Mouse (Mus musculus): ENCODE data around the gene Cmbl. TPM values are rescaled to one million over a fixed set of nuclear protein-coding genes. Genes with fewer than 3 reads are reported as not detected.

The Cmbl gene
- 8.7 and 12.8 TPM in 2 replicates for polyA plus RNA-seq (2015; fragmentation: Nextera tagmentation; extraction: Ambion mirVana)

DNA sequence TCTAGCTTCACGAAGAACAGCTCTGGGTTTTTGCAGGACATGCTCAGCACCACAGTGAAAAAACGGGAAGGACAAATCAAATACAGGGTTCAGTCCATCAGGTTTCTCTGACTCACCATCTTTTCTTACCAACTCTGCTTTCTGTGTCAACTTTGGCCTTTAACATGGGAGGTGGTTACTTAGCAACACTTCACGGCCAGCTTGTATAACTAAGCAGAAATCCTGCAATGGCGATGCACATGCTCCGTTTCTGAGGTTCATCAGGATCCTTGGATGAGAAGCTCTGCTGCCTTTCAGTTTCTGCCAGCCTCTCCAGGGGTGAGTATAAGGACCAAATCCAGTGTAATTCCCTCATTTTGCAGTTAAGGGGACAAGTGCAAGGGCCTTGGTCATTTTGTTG is at the start of gene Cmbl:
Gene Cmbl, plus strand, starts transcription at position 206 of the 400 bp plus-strand sequence.
- WGBS, result 61% methylated on average over 5 of the region's 5 CpGs
- Histone ChIP-seq H3K4me1 (ENCODE audit: control insufficient read depth, insufficient read depth, low read length) (no peaks in the 10 kb centered on the region; the same call in 1 of the 2 replicates), H3K4me2 (ENCODE audit: low read length) (no peak within 1 kb of the TSS; the same call in 1 of the 2 replicates), H3K9me3 (replicated peaks; ENCODE audit: control insufficient read depth, low read length, poor library complexity, severe bottlenecking) (no peaks in the 10 kb centered on the region), H3K9ac (ENCODE audit: low read depth, low read length) (no peak within 1 kb of the TSS), H3K36me3 (ENCODE audit: control insufficient read depth, insufficient read depth, low read length) (no peaks in the 10 kb centered on the region), H3K27me3 (ENCODE audit: control insufficient read depth, insufficient read depth, low read depth, low read length) (no peaks in the 10 kb centered on the region), H3K27ac (ENCODE audit: low read length) (no peak within 1 kb of the TSS), H3K4me3 (ENCODE audit: low read depth, low read length) (no peak within 1 kb of the TSS)
- no peak for ATAC-seq

GRCm38 (mm10) chr15:31517186-31517585 is 48.0 kb upstream of the Cmbl start:
- Histone ChIP-seq H3K4me2 (ENCODE audit: low read length) (no peak overlapping the region), H3K4me3 (ENCODE audit: low read depth, low read length) (no peak overlapping the region), H3K27me3 (ENCODE audit: control insufficient read depth, insufficient read depth, low read depth, low read length) (no peaks in the 10 kb centered on the region), H3K27ac (ENCODE audit: low read length) (no peak overlapping the region), H3K4me1 (ENCODE audit: control insufficient read depth, insufficient read depth, low read length) (0 out of 2 replicates have a peak, but pooled peaks cover 2% of the 10 kb centered on the region), H3K9me3 (replicated peaks; ENCODE audit: control insufficient read depth, low read length, poor library complexity, severe bottlenecking) (no peaks in the 10 kb centered on the region), H3K36me3 (ENCODE audit: control insufficient read depth, insufficient read depth, low read length) (no peaks in the 10 kb centered on the region), H3K9ac (ENCODE audit: low read depth, low read length) (no peak overlapping the region)
- WGBS, result 92% methylated on average over 1 of the region's 1 CpGs
- ATAC-seq, result no peak

DNA sequence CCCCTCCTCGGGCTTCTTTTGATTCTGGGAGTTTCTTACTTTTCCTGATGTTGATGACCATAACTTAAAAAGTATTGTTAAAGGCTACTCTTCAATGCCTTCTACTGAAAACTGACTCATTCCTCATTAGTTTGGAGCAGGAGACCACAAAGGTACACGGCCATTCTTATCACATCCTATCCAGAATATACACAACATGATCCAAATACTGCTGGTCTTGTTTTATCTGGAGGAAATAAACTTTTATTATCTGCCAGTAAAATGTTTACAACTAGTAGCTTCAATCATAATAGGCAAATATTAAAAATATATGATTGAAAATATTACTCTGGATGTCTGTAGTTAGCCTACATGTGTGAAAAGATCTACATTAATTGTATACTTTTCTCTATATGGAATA is 46.8 kb upstream of the Cmbl start:
- Histone ChIP-seq H3K27me3 (ENCODE audit: control insufficient read depth, insufficient read depth, low read depth, low read length) (no peaks in the 10 kb centered on the region), H3K36me3 (ENCODE audit: control insufficient read depth, insufficient read depth, low read length) (no peaks in the 10 kb centered on the region), H3K9ac (ENCODE audit: low read depth, low read length) (no peak overlapping the region), H3K9me3 (replicated peaks; ENCODE audit: control insufficient read depth, low read length, poor library complexity, severe bottlenecking) (no peaks in the 10 kb centered on the region), H3K4me2 (ENCODE audit: low read length) (no peak overlapping the region), H3K4me1 (ENCODE audit: control insufficient read depth, insufficient read depth, low read length) (0 out of 2 replicates have a peak, but pooled peaks cover 2% of the 10 kb centered on the region), H3K4me3 (ENCODE audit: low read depth, low read length) (no peak overlapping the region), H3K27ac (ENCODE audit: low read length) (no peak overlapping the region)
- no peak for ATAC-seq
- 91% methylated on average over 2 of the region's 2 CpGs for WGBS

- no peak overlapping the region for H3K4me2 ChIP-seq (ENCODE audit: low read length)
- H3K9me3 ChIP-seq (replicated peaks; ENCODE audit: control insufficient read depth, low read length, poor library complexity, severe bottlenecking), result no peaks in the 10 kb centered on the region
- no peak overlapping the region for H3K27ac ChIP-seq (ENCODE audit: low read length)
- no peaks in the 10 kb centered on the region for H3K27me3 ChIP-seq (ENCODE audit: control insufficient read depth, insufficient read depth, low read depth, low read length)
- ATAC-seq, result no peak
- H3K4me1 ChIP-seq (ENCODE audit: control insufficient read depth, insufficient read depth, low read length), result peaks cover 5% of the 10 kb centered on the region; the same call in 1 of the 2 replicates
- WGBS, result 70% methylated on average over 5 of the region's 5 CpGs
- H3K9ac ChIP-seq (ENCODE audit: low read depth, low read length), result no peak overlapping the region
- H3K36me3 ChIP-seq (ENCODE audit: control insufficient read depth, insufficient read depth, low read length), result no peaks in the 10 kb centered on the region
- no peak overlapping the region for H3K4me3 ChIP-seq (ENCODE audit: low read depth, low read length)
Observed at GRCm38 (mm10) chr15:31519000-31519399, 46.2 kb upstream of the Cmbl start.

DNA sequence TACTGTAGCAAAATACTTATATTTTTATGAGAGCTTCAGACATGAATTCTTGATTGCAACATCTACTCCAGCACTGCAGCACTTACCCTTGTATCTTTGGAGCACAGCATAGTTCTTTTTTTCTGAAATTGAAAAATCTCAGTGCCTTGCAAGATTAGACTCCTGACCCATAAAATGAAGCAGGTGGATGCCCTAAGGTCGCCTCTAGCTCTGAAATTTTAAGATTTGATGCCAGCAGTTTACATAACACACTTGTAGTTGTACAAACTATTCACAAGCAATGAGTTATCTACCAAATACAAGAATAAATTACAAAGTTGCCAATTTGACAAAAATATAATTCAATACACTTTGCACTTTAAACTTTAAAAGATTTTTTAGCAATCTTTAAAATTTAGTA is 38.7 kb upstream of the Cmbl start:
- Histone ChIP-seq H3K9me3 (replicated peaks; ENCODE audit: control insufficient read depth, low read length, poor library complexity, severe bottlenecking) (no peaks in the 10 kb centered on the region), H3K9ac (ENCODE audit: low read depth, low read length) (no peak overlapping the region), H3K27ac (ENCODE audit: low read length) (no peak overlapping the region), H3K4me3 (ENCODE audit: low read depth, low read length) (no peak overlapping the region), H3K27me3 (ENCODE audit: control insufficient read depth, insufficient read depth, low read depth, low read length) (no peaks in the 10 kb centered on the region), H3K36me3 (ENCODE audit: control insufficient read depth, insufficient read depth, low read length) (no peaks in the 10 kb centered on the region), H3K4me1 (ENCODE audit: control insufficient read depth, insufficient read depth, low read length) (peaks cover 15% of the 10 kb centered on the region), H3K4me2 (ENCODE audit: low read length) (no peak overlapping the region)
- 100% methylated on average over 1 of the region's 1 CpGs for WGBS
- ATAC-seq, result no peak

GRCm38 (mm10) chr15:31528477-31528876 is 36.7 kb upstream of the Cmbl start:
- 96% methylated on average over 4 of the region's 4 CpGs for WGBS
- Histone ChIP-seq H3K9me3 (replicated peaks; ENCODE audit: control insufficient read depth, low read length, poor library complexity, severe bottlenecking) (no peaks in the 10 kb centered on the region), H3K9ac (ENCODE audit: low read depth, low read length) (no peak overlapping the region), H3K27ac (ENCODE audit: low read length) (no peak overlapping the region), H3K27me3 (ENCODE audit: control insufficient read depth, insufficient read depth, low read depth, low read length) (no peaks in the 10 kb centered on the region), H3K36me3 (ENCODE audit: control insufficient read depth, insufficient read depth, low read length) (no peaks in the 10 kb centered on the region), H3K4me1 (ENCODE audit: control insufficient read depth, insufficient read depth, low read length) (peaks cover 15% of the 10 kb centered on the region), H3K4me3 (ENCODE audit: low read depth, low read length) (no peak overlapping the region), H3K4me2 (ENCODE audit: low read length) (peak overlapping the region; percentile 3; the same call in 1 of the 2 replicates)
- no peak for ATAC-seq

GRCm38 (mm10) chr15:31529103-31529502 is 36.1 kb upstream of the Cmbl start:
- Histone ChIP-seq H3K4me3 (ENCODE audit: low read depth, low read length) (peak overlapping the region; percentile 94), H3K27me3 (ENCODE audit: control insufficient read depth, insufficient read depth, low read depth, low read length) (no peaks in the 10 kb centered on the region), H3K9ac (ENCODE audit: low read depth, low read length) (no peak overlapping the region), H3K9me3 (replicated peaks; ENCODE audit: control insufficient read depth, low read length, poor library complexity, severe bottlenecking) (no peaks in the 10 kb centered on the region), H3K4me1 (ENCODE audit: control insufficient read depth, insufficient read depth, low read length) (peaks cover 13% of the 10 kb centered on the region), H3K36me3 (ENCODE audit: control insufficient read depth, insufficient read depth, low read length) (no peaks in the 10 kb centered on the region), H3K27ac (ENCODE audit: low read length) (no peak overlapping the region), H3K4me2 (ENCODE audit: low read length) (peak overlapping the region; percentile 92)
- ATAC-seq, result no peak
- 28% methylated on average over 6 of the region's 6 CpGs for WGBS

DNA sequence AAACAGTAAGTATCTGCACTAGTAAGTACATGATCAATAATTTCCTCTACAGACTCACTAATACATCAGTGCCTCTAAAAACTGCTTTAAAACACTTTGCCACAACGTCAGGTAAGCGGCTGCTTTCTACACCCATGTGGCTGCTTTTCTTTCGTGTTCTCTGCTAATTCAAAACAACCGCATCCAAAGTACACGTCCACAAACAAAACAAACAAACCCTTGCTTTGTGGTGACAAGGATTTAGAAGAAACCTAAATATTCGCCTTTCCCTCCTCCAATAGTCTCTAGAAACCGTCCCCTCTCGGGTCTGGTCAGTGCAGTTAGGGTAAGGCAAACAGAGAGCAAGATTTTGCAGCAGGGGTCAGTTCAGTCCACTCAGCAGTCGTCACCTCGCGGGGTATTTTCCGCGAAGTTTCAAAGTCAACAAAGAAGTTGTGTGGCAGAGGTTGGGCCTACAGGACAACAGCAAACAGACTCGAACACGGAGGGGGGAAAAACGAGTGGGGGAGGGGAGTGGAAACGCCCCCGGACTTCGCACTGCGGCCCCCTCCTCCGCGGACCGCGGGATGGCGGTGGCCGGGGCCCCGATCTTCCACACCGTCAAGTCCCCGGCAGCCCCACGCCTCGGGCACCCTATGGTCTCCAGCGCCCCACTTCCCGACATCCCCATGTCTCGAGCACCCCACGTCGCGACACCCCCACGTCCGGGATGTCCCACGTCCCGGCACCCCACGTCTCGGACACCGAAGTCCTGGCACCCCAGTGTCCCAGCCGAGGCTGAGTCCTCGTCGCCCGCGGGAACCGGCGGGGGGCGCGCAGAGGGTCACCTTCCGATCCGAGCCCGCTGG is 35.2 kb upstream of the Cmbl start:
- no peaks in the 10 kb centered on the region for H3K27me3 ChIP-seq (ENCODE audit: control insufficient read depth, insufficient read depth, low read depth, low read length)
- under 1% methylated on average over 50 of the region's 56 CpGs for WGBS
- peak; percentile 47; the same call in 1 of the 2 replicates for ATAC-seq
- H3K4me3 ChIP-seq (ENCODE audit: low read depth, low read length), result peak overlapping the region; percentile 94
- H3K4me1 ChIP-seq (ENCODE audit: control insufficient read depth, insufficient read depth, low read length), result peaks cover 13% of the 10 kb centered on the region
- H3K9ac ChIP-seq (ENCODE audit: low read depth, low read length), result peak overlapping the region; percentile 95
- H3K27ac ChIP-seq (ENCODE audit: low read length), result peak overlapping the region; percentile 97
- H3K36me3 ChIP-seq (ENCODE audit: control insufficient read depth, insufficient read depth, low read length), result no peaks in the 10 kb centered on the region
- H3K9me3 ChIP-seq (replicated peaks; ENCODE audit: control insufficient read depth, low read length, poor library complexity, severe bottlenecking), result no peaks in the 10 kb centered on the region
- peak overlapping the region; percentile 92 for H3K4me2 ChIP-seq (ENCODE audit: low read length)

All from midbrain, embryonic 16.5 days (tissue).